In genomic region chr13:73070531-73070908, GRCm38 (mm10) we compare ENCODE assay signal across 20 mouse cellular contexts.
A peak's percentile ranks its signal among the peaks of the same experiment; 100 is the strongest.
DNase-seq lines count a peak whose midpoint lies in the region; ATAC-seq and TF ChIP-seq lines count a peak whose summit lies in the region.
"Had no signal": no experiment of that assay in that cellular context is flagged by ENCODE, and none has a peak within 500 bp of the region (broad histone marks: within the 10 kb centered on the region; RNA-seq: fewer than 3 reads in every experiment).

No protein-coding gene starts in this region.

- TF ChIP-seq CTCF in lung, embryonic 14.5 days (IDR thresholded peaks at IDR 0.05; ENCODE audit: low read depth): no peak
- TF ChIP-seq CTCF in cerebellum, adult 2 months (IDR thresholded peaks at IDR 0.05; ENCODE audit: borderline replicate concordance, insufficient read depth, low read depth, low read length): no peak

- H3K4me2 ChIP-seq in lung, embryonic 14.5 days: peak overlapping the region; percentile 15; the same call in 1 of the 2 replicates
- no peak overlapping the region for H3K4me2 ChIP-seq in hindbrain, embryonic 11.5 days (replicated peaks; ENCODE audit: low read depth, low read length)
- H3K4me2 ChIP-seq in hindbrain, embryonic 13.5 days: peak overlapping the region; percentile 30
- no peak overlapping the region for H3K4me2 ChIP-seq in neural tube, embryonic 11.5 days (ENCODE audit: low read depth)
- H3K4me2 ChIP-seq: heart, embryonic 13.5 days; intestine, embryonic 15.5 days had no signal

- WGBS in lung, embryonic 14.5 days: 10% methylated on average over 7 of the region's 7 CpGs
- WGBS in hindbrain, embryonic 11.5 days: 31% methylated on average over 7 of the region's 7 CpGs
- 26% methylated on average over 7 of the region's 7 CpGs for WGBS in hindbrain, embryonic 13.5 days
- WGBS in neural tube, embryonic 11.5 days: 20% methylated on average over 7 of the region's 7 CpGs
- WGBS in cerebellum, adult 2 months: 20% methylated on average over 7 of the region's 7 CpGs

- no peak overlapping the region for H3K9ac ChIP-seq in lung, embryonic 14.5 days
- no peak overlapping the region for H3K9ac ChIP-seq in hindbrain, embryonic 11.5 days (ENCODE audit: low read depth, low read length)
- no peak overlapping the region for H3K9ac ChIP-seq in hindbrain, embryonic 13.5 days
- no peak overlapping the region for H3K9ac ChIP-seq in neural tube, embryonic 11.5 days (ENCODE audit: low read length)
- H3K9ac ChIP-seq: heart, embryonic 13.5 days; intestine, embryonic 15.5 days; kidney, embryonic 15.5 days; liver, embryonic 14.5 days had no signal

- no peak overlapping the region for H3K4me3 ChIP-seq in lung, embryonic 14.5 days (ENCODE audit: low read depth, low read length)
- H3K4me3 ChIP-seq in hindbrain, embryonic 11.5 days (ENCODE audit: low read depth, low read length): no peak overlapping the region
- H3K4me3 ChIP-seq in hindbrain, embryonic 13.5 days: no peak overlapping the region
- H3K4me3 ChIP-seq in neural tube, embryonic 11.5 days (ENCODE audit: low read depth, low read length): no peak overlapping the region
- H3K4me3 ChIP-seq in cerebellum, adult 2 months (replicated peaks; ENCODE audit: insufficient read depth, low read depth, low read length): no peak overlapping the region
- H3K4me3 ChIP-seq: heart, embryonic 13.5 days; intestine, embryonic 15.5 days; kidney, embryonic 15.5 days; layer of hippocampus, adult 2 months had no signal

- H3K27me3 ChIP-seq in lung, embryonic 14.5 days (ENCODE audit: insufficient read depth, low read length): peaks cover 4% of the 10 kb centered on the region; the same call in 1 of the 2 replicates
- peaks cover 21% of the 10 kb centered on the region for H3K27me3 ChIP-seq in hindbrain, embryonic 11.5 days (ENCODE audit: control insufficient read depth, insufficient read depth, low read length)
- H3K27me3 ChIP-seq in hindbrain, embryonic 13.5 days: peaks cover 77% of the 10 kb centered on the region
- H3K27me3 ChIP-seq in neural tube, embryonic 11.5 days (ENCODE audit: control insufficient read depth, insufficient read depth, low read length): peaks cover 37% of the 10 kb centered on the region
- no peaks in the 10 kb centered on the region; the same call in 1 of the 2 replicates for H3K27me3 ChIP-seq in cerebellum, adult 2 months (ENCODE audit: control insufficient read depth, insufficient read depth, low read length)

- H3K9me3 ChIP-seq in lung, embryonic 14.5 days (ENCODE audit: low read depth, low read length): no peaks in the 10 kb centered on the region
- no peaks in the 10 kb centered on the region for H3K9me3 ChIP-seq in hindbrain, embryonic 11.5 days (ENCODE audit: control insufficient read depth, low read length)
- no peaks in the 10 kb centered on the region for H3K9me3 ChIP-seq in hindbrain, embryonic 13.5 days
- H3K9me3 ChIP-seq in neural tube, embryonic 11.5 days (ENCODE audit: control insufficient read depth, low read length): no peaks in the 10 kb centered on the region
- H3K9me3 ChIP-seq: heart, embryonic 13.5 days; intestine, embryonic 15.5 days; kidney, embryonic 15.5 days had no signal

- TF ChIP-seq POLR2A in cerebellum, adult 2 months (IDR thresholded peaks at IDR 0.05; ENCODE audit: borderline replicate concordance, insufficient read depth, low read length): no peak

- DNase-seq in lung, embryonic 14.5 days: no peak
- DNase-seq in lung, postnatal 36 days: no peak
- no peak for DNase-seq in hindbrain, embryonic 11.5 days (ENCODE audit: low spot score)
- no peak for DNase-seq in neural tube, embryonic 11.5 days (ENCODE audit: low spot score)
- no peak for DNase-seq in cerebellum, adult 2 months
- no peak for DNase-seq in kidney, postnatal 14 days
- DNase-seq: adrenal gland, adult 2 months; cerebellum, adult 8-10 months; gastrocnemius, postnatal 14 days; heart, adult 18-20 months; layer of hippocampus, postnatal 36 days; right cerebral cortex, adult 18-20 months; thymus, postnatal 25 days had no signal

- no peak overlapping the region for H3K27ac ChIP-seq in lung, embryonic 14.5 days (ENCODE audit: low read depth)
- 0 out of 2 replicates have a peak overlapping the region, but pooled peaks have one; percentile 27 for H3K27ac ChIP-seq in hindbrain, embryonic 11.5 days (ENCODE audit: low read depth, low read length)
- H3K27ac ChIP-seq in hindbrain, embryonic 13.5 days: 0 out of 2 replicates have a peak overlapping the region, but pooled peaks have one; percentile 62
- H3K27ac ChIP-seq in neural tube, embryonic 11.5 days (ENCODE audit: low read depth, low read length): no peak overlapping the region
- H3K27ac ChIP-seq in cerebellum, adult 2 months (ENCODE audit: insufficient read depth, low read length): no peak overlapping the region
- H3K27ac ChIP-seq: heart, embryonic 13.5 days; intestine, embryonic 15.5 days; kidney, embryonic 15.5 days; layer of hippocampus, adult 2 months; liver, embryonic 14.5 days had no signal

- peaks cover 6% of the 10 kb centered on the region; the same call in 1 of the 2 replicates for H3K4me1 ChIP-seq in lung, embryonic 14.5 days (ENCODE audit: insufficient read depth)
- H3K4me1 ChIP-seq in hindbrain, embryonic 11.5 days (replicated peaks; ENCODE audit: control insufficient read depth, insufficient read depth, low read length): peaks cover 8% of the 10 kb centered on the region
- H3K4me1 ChIP-seq in hindbrain, embryonic 13.5 days (replicated peaks): peaks cover 49% of the 10 kb centered on the region
- H3K4me1 ChIP-seq in neural tube, embryonic 11.5 days (ENCODE audit: control insufficient read depth, insufficient read depth, low read length): peaks cover 18% of the 10 kb centered on the region
- H3K4me1 ChIP-seq in cerebellum, adult 2 months (ENCODE audit: control insufficient read depth, insufficient read depth, low read length): no peaks in the 10 kb centered on the region

- ATAC-seq in lung, embryonic 14.5 days (ENCODE audit: insufficient read depth): no peak
- peak; percentile 71 for ATAC-seq in hindbrain, embryonic 11.5 days (ENCODE audit: low FRiP score)
- peak; percentile 55; the same call in 1 of the 2 replicates for ATAC-seq in hindbrain, embryonic 13.5 days (ENCODE audit: low FRiP score)
- ATAC-seq in neural tube, embryonic 11.5 days (ENCODE audit: insufficient read depth, low FRiP score, low TSS enrichment): peak; percentile 24; the same call in 1 of the 2 replicates
- ATAC-seq: intestine, embryonic 15.5 days; lung, postnatal 0 days had no signal

- no peaks in the 10 kb centered on the region for H3K36me3 ChIP-seq in lung, embryonic 14.5 days (ENCODE audit: insufficient read depth)
- H3K36me3 ChIP-seq in hindbrain, embryonic 11.5 days (ENCODE audit: control insufficient read depth, insufficient read depth, low read length): no peaks in the 10 kb centered on the region
- H3K36me3 ChIP-seq in hindbrain, embryonic 13.5 days: no peaks in the 10 kb centered on the region
- no peaks in the 10 kb centered on the region for H3K36me3 ChIP-seq in neural tube, embryonic 11.5 days (ENCODE audit: control insufficient read depth, insufficient read depth, low read length)
- H3K36me3 ChIP-seq: heart, embryonic 13.5 days; intestine, embryonic 15.5 days; kidney, embryonic 15.5 days had no signal

Comparison
In these comparisons a context has a peak if more than half of its experiments do, and no peak if none do; other contexts are left out.
1. H3K4me2 ChIP-seq: peak in lung, embryonic 14.5 days (single experiment) and hindbrain, embryonic 13.5 days (single experiment); none in hindbrain, embryonic 11.5 days (single experiment) and neural tube, embryonic 11.5 days (single experiment).
2. H3K27ac ChIP-seq: peak in hindbrain, embryonic 11.5 days (single experiment) and hindbrain, embryonic 13.5 days (single experiment); none in lung, embryonic 14.5 days (single experiment), neural tube, embryonic 11.5 days (single experiment) and cerebellum, adult 2 months (single experiment).